Mouse (Mus musculus) kidney, adult 18-20 months (tissue): ENCODE results near the gene Ccr1.
A peak's percentile ranks its signal among the peaks of the same experiment; 100 is the strongest.

Experiments used
- DNase-seq: peaks from one replicate; pipeline ENCODE4 v3.0.0; 2021

Gene Ccr1

GRCm38 (mm10) chr9:123951176-123951575, 17.3 kb downstream of the Ccr1 start:
- DNase-seq = no peak

- no peak for DNase-seq
Measured at GRCm38 (mm10) chr9:123949432-123949831, 19.1 kb downstream of the Ccr1 start.

DNA sequence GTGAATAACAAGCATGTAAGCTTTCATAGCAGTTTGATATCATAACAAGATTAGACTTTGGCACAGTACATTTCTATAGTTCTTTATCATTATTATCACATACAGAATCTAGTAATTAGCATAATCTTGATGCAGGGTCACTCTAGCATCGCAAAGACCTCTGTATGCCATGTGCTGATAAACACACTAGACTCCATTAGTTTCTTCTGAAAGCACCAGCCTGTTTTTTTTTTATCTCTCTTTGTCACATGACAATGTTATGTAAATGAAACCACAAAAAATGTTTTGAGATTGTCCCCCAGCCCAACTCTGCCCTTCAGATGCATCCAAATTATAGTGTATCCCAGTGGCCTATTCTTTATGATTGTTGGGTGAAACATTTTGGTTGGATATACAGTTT, 20.7 kb downstream of the Ccr1 start:
- no peak for DNase-seq

GRCm38 (mm10) chr9:123942025-123942424, 26.5 kb downstream of the Ccr1 start:
- DNase-seq = no peak

GRCm38 (mm10) chr9:123941316-123941715, 27.2 kb downstream of the Ccr1 start:
- DNase-seq = no peak

GRCm38 (mm10) chr9:123940628-123941027, 27.9 kb downstream of the Ccr1 start:
- no peak for DNase-seq

- DNase-seq = no peak
Measured at GRCm38 (mm10) chr9:123940168-123940567, 28.3 kb downstream of the Ccr1 start.

DNA sequence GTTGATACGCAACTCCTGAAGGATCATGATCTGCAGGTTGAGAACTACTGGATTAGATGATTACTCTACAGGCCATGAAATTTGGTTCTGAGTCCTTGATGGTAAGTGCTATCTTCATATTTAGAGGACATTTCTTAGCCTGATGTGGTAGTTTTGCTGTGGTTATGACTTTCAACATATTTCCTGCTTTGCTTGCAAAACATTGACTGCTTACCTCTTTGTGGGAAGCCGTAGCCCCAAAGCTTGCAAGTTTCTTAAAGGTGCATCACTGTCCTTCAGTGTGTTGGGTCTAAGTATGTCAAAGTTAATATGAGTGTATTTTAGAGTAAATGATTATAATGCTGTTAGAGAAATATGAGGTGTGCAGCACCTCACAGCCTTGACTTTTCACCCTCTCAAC, 30.5 kb downstream of the Ccr1 start:
- DNase-seq = no peak

GRCm38 (mm10) chr9:123936604-123937280, 31.8 kb downstream of the Ccr1 start:
- no peak for DNase-seq

DNA sequence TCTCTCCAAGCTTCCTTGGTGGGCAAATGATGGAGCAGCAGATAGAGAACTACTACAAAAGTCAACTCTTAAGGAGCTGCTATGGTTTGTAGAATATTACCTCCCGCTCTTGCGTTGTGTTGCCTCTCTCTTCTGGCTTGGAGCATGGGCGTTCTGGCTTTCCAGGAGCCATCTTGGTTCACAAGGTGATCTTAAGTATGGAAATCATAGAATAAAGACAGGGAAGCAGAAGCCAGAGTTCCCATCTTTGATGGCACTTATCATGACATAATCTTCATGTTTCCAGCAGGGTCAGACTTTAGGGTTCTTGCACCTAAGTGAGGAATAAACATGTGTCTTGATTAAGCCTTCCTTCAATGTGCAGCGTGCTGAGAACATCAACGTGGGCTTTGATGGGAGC, 32.7 kb downstream of the Ccr1 start:
- no peak for DNase-seq

GRCm38 (mm10) chr9:123935346-123935745, 33.1 kb downstream of the Ccr1 start:
- no peak for DNase-seq

DNA sequence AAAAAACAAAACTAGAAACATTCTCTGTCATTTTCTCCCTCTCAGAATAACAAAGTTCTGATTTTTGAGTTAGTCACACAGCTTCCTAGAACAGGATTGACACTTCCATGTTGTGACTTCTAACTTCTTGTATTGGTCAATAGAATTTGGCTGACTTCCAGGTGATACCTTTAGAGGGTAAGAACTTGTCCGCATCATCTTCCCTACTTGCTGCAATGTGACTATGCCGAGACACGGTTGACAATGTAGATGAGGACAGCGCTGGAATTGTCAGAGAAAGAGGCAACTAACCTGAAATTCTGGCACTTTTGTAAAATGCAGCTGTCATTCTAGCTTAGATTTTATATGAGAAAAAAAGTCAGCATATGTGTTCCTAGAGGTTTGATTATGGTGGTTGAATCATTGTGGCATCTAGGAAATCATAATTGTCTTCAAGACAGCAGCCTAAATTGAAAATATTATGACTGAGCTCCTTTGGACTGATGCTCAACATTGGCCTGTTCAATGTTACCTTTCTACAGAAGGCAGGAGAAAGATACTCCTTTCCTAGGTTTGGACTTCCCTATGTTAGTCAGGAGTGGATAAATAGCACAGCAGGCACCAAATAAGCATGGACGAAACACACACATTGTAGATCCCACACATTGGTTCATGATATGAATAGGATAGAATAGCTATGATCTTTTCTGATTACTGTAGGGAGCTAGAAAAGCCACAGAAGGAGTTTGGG, 34.6 kb downstream of the Ccr1 start:
- no peak for DNase-seq

- no peak for DNase-seq
Measured at GRCm38 (mm10) chr9:123932911-123933675, 35.4 kb downstream of the Ccr1 start.

- DNase-seq = no peak
Measured at GRCm38 (mm10) chr9:123931761-123932700, 36.5 kb downstream of the Ccr1 start.

DNA sequence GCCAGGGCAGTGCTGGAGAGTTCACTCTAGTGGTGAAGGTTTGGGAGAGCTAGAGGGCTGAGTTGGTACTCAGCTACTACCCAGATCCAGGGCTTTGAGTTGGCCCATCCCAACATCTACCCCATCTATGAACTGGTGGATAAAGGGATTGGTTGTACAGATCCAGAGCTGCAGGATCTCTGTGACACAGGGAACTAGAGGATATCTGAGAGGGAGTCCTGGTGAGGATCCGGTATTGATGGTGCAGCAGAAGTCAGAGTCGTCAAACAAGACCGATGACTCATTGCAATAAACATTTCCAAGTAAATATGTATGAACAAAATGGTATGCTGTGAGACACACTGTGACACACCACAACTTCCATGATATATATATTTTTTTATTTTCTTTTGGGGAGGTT, 37.6 kb downstream of the Ccr1 start:
- no peak for DNase-seq

GRCm38 (mm10) chr9:123930476-123930875, 38.0 kb downstream of the Ccr1 start:
- no peak for DNase-seq

DNA sequence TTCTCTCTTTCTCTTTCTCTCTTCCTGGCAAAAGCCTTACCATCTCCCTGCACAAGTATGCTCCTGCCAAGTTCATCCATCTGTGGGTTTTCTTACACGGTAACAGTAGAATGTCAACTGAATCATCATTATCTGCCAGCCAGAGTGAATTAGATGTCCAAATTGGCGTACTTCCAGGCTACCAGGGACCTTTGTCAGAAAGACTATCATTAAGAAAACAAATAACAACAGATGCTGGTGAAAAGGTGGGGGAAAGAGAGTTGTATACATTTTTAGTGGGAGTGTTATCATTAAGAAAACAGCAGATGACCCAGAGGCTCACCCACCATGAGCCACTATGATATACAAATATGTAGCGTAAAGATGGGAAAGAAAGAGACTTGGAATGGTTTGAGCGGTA, 38.6 kb downstream of the Ccr1 start:
- no peak for DNase-seq

- DNase-seq = no peak
Measured at GRCm38 (mm10) chr9:123928759-123929246, 39.7 kb downstream of the Ccr1 start.

DNA sequence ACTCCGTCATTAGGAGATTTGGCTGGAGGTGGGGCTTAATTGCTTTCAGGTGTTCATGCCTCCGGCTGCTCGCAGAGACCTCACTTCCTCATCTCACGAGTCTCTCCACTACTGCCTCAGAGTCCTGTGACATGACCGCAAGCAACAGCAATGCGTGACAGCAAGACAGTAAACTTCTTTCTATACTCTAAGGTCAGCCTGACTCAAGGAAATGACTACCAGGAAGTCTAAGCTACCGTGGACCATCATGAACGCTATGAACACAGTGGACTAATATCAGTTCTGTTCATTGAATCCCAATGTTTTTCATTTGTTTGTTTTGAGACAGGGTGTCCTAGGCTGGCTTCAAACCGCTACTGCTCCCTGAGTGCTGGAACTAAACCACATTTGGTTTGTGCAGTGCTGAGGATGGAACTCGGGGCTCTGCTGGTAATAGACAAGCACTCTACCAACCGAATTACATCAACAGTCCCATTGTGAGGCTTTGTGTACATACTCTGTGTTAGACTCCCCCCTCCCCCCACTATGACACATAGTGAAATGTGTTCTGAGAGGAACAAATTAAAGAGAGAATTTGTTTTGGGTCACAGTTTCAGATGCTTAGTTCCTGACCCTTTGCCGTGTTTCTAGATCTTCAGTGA, 40.3 kb downstream of the Ccr1 start:
- no peak for DNase-seq

- no peak for DNase-seq
Measured at GRCm38 (mm10) chr9:123927281-123927960, 41.1 kb downstream of the Ccr1 start.

- peak; percentile 36 for DNase-seq
Measured at GRCm38 (mm10) chr9:123926041-123926440, 42.5 kb downstream of the Ccr1 start.
